In the genomic region with DNA sequence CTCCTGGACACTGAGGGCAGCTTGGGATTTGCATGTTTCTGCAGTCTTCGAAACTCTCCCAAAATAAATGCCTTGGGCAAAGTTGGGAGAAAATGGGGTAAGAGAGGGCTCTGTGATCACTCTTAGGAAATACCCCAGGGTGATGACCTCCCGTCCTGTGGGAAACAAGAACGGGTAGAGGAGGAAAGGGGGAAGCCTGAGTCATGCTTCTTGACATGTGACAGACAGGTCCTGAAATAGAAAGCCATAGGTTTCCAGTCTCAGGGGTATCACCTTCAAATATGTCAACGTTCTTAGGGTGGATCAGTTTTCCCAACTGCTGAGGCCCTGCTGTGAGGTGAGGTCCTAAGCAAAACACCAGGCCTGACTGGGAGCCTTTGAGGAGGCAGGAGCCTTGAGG, we compare ENCODE assay signal across 15 mouse cellular contexts. TPM values are rescaled to one million over a fixed set of nuclear protein-coding genes. Genes with fewer than 3 reads are reported as not detected.
DNase-seq lines count a peak whose midpoint lies in the region; ATAC-seq and TF ChIP-seq lines count a peak whose summit lies in the region.
"Had no signal": no experiment of that assay in that cellular context is flagged by ENCODE, and none has a peak within 500 bp of the region (broad histone marks: within the 10 kb centered on the region; RNA-seq: fewer than 3 reads in every experiment).

No protein-coding gene starts in this region.

- H3K4me1 ChIP-seq in embryonic facial prominence, embryonic 13.5 days, result peaks cover 94% of the 10 kb centered on the region

- H3K36me3 ChIP-seq in embryonic facial prominence, embryonic 13.5 days, result no peaks in the 10 kb centered on the region
- H3K36me3 ChIP-seq: forebrain, embryonic 12.5 days had no signal

- H3K4me2 ChIP-seq in embryonic facial prominence, embryonic 13.5 days, result no peak overlapping the region
- H3K4me2 ChIP-seq: forebrain, embryonic 12.5 days had no signal

- H3K9ac ChIP-seq in embryonic facial prominence, embryonic 13.5 days, result no peak overlapping the region
- H3K9ac ChIP-seq: forebrain, embryonic 12.5 days had no signal

- no peak for DNase-seq in gastrocnemius, adult 2 months
- no peak for DNase-seq in gastrocnemius, postnatal 36 days
- DNase-seq in 3T3-L1 (ENCODE audit: low read depth, low spot score) (peak; percentile 83), adipocyte (ENCODE audit: low spot score) (peak; percentile 80)
- no peak for DNase-seq in lung, adult 18-20 months
- no peak for DNase-seq in cerebellum, adult 8-10 months
- DNase-seq: cerebellum, adult 11-12 months; heart, postnatal 36 days; kidney, adult 9 months; liver; lung, postnatal 10 days; right cerebral cortex, postnatal 4 days had no signal

- no peaks in the 10 kb centered on the region for H3K9me3 ChIP-seq in embryonic facial prominence, embryonic 13.5 days
- H3K9me3 ChIP-seq: forebrain, embryonic 12.5 days had no signal

- peak overlapping the region; percentile 89 for H3K27ac ChIP-seq in gastrocnemius, adult 2 months
- H3K27ac ChIP-seq in embryonic facial prominence, embryonic 13.5 days, result peak overlapping the region; percentile 78
- H3K27ac ChIP-seq: forebrain, embryonic 12.5 days; left cerebral cortex, adult 2 months had no signal

- no peak overlapping the region; the same call in 1 of the 2 replicates for H3K4me3 ChIP-seq in gastrocnemius, adult 2 months
- H3K4me3 ChIP-seq in embryonic facial prominence, embryonic 13.5 days, result no peak overlapping the region
- H3K4me3 ChIP-seq: forebrain, embryonic 12.5 days; left cerebral cortex, adult 2 months had no signal

- intact Hi-C loops in gastrocnemius, adult 2 months (cut with DNase I), result no loop called here
- intact Hi-C loops in gastrocnemius, postnatal 36 days (cut with DNase I), result no loop called here

- WGBS in embryonic facial prominence, embryonic 13.5 days, result 28% methylated on average over 4 of the region's 4 CpGs

- TF ChIP-seq CTCF in gastrocnemius, adult 2 months (IDR thresholded peaks at IDR 0.05), result no peak

- no peaks in the 10 kb centered on the region for H3K27me3 ChIP-seq in embryonic facial prominence, embryonic 13.5 days
- H3K27me3 ChIP-seq: forebrain, embryonic 12.5 days had no signal

- no peak for ATAC-seq in embryonic facial prominence, embryonic 13.5 days (ENCODE audit: insufficient number of reproducible peaks, insufficient read depth, low FRiP score, low TSS enrichment, low read depth)

RNA-seq across cellular contexts. Expression of gene Ext2, which starts 46.9 kb away (rescaled TPM):
- 10 to 100 TPM; 39.6 to 41.5 TPM for total RNA-seq in gastrocnemius, adult 2 months (2021)
- 10 to 100 TPM; 32.8 to 35.2 TPM for total RNA-seq in gastrocnemius, postnatal 36 days (2021)
- 103 and 120 TPM in 2 replicates for polyA plus RNA-seq in embryonic facial prominence, embryonic 13.5 days (2015; fragmentation: Nextera tagmentation; extraction: Ambion mirVana)

Comparison
In these comparisons a context has a peak if more than half of its experiments do, and no peak if none do; other contexts are left out.
1. DNase-seq: peak in 3T3-L1 (single experiment) and adipocyte (single experiment); none in gastrocnemius, adult 2 months (single experiment), gastrocnemius, postnatal 36 days (0 of 2), lung, adult 18-20 months (0 of 2) and cerebellum, adult 8-10 months (single experiment).